Mouse (Mus musculus): ENCODE results near the gene Spns2. TPM values are rescaled to one million over a fixed set of nuclear protein-coding genes. Genes with fewer than 3 reads are reported as not detected.
A peak's percentile ranks its signal among the peaks of the same experiment; 100 is the strongest.

The Spns2 gene
- polyA plus RNA-seq, 1 experiment from 2014 or later = 1.9 TPM

- Histone ChIP-seq H3K27me3 (replicated peaks) (peaks cover 45% of the 10 kb centered on the region), H3K4me3 (no peak overlapping the region), H3K27ac (replicated peaks) (no peak overlapping the region), H3K36me3 (no peaks in the 10 kb centered on the region), H3K9me3 (no peaks in the 10 kb centered on the region), H3K9ac (no peak overlapping the region), H3K4me2 (no peak overlapping the region), H3K4me1 (peaks cover 38% of the 10 kb centered on the region)
- ATAC-seq (ENCODE audit: extremely low read depth, insufficient number of reproducible peaks, low FRiP score, low TSS enrichment) = no peak
- 86% methylated on average over 4 of the region's 4 CpGs for WGBS
Observed at GRCm38 (mm10) chr11:72500139-72500538, 10.4 kb upstream of the Spns2 start.

- Histone ChIP-seq H3K4me3 (no peak overlapping the region), H3K27me3 (replicated peaks) (peaks cover 59% of the 10 kb centered on the region), H3K36me3 (no peaks in the 10 kb centered on the region), H3K9ac (no peak overlapping the region), H3K4me2 (no peak overlapping the region), H3K4me1 (peaks cover 15% of the 10 kb centered on the region), H3K27ac (replicated peaks) (no peak overlapping the region), H3K9me3 (no peaks in the 10 kb centered on the region)
- ATAC-seq (ENCODE audit: extremely low read depth, insufficient number of reproducible peaks, low FRiP score, low TSS enrichment) = no peak
- 24% methylated on average over 4 of the region's 4 CpGs for WGBS
Observed at GRCm38 (mm10) chr11:72497367-72497766, 7.7 kb upstream of the Spns2 start.

DNA sequence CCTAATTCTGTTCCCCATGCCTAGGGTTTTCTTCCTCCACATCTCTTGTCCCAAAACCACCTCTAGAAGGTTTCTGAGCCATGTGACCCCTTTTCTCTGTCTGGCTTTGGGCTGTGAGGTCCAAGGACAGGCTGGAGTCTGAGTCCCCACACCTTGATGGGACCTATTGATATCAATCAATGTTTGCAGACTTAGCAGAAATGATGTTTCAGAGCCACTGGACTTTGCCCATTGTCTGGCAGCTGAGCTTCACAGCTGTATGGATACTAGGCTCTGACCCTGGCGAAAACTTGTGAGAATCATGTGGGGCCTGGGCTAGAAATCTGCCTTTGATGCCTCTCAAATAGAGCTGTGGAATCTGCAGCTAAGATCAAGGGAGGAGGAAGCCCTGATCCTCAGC, 7.1 kb upstream of the Spns2 start:
- peaks cover 9% of the 10 kb centered on the region for H3K4me1 ChIP-seq
- H3K27ac ChIP-seq (replicated peaks) = no peak overlapping the region
- H3K9me3 ChIP-seq = no peaks in the 10 kb centered on the region
- no peak overlapping the region for H3K4me2 ChIP-seq
- H3K9ac ChIP-seq = no peak overlapping the region
- peaks cover 61% of the 10 kb centered on the region for H3K27me3 ChIP-seq (replicated peaks)
- H3K4me3 ChIP-seq = no peak overlapping the region
- no peak for ATAC-seq (ENCODE audit: extremely low read depth, insufficient number of reproducible peaks, low FRiP score, low TSS enrichment)
- WGBS = 26% methylated on average over 1 of the region's 1 CpGs
- H3K36me3 ChIP-seq = no peaks in the 10 kb centered on the region

DNA sequence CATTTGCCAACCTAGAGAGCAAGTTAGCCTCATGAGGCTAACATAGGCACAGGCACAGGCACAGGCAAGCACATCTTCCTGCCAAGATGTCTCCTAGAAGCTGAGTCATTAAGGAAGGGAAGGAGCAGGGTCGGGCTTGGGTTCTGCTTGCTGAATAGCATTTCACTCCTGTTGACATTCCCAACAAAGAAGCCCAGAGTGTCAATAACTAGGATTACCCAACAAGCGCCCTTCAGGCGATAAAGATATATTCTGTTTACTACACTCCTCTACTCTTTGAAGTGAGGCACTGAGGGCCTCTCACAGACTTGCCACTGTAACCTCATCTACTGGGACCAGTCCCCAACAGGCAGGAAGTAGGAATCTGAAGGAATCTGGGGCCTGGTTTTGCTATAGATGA, 6.4 kb upstream of the Spns2 start:
- H3K4me3 ChIP-seq = no peak overlapping the region
- no peak overlapping the region for H3K27ac ChIP-seq (replicated peaks)
- ATAC-seq (ENCODE audit: extremely low read depth, insufficient number of reproducible peaks, low FRiP score, low TSS enrichment) = no peak
- no peaks in the 10 kb centered on the region for H3K36me3 ChIP-seq
- WGBS = 69% methylated on average over 3 of the region's 3 CpGs
- peaks cover 2% of the 10 kb centered on the region; the same call in 1 of the 2 replicates for H3K4me1 ChIP-seq
- H3K9ac ChIP-seq = no peak overlapping the region
- peaks cover 63% of the 10 kb centered on the region for H3K27me3 ChIP-seq (replicated peaks)
- no peaks in the 10 kb centered on the region for H3K9me3 ChIP-seq
- no peak overlapping the region for H3K4me2 ChIP-seq

DNA sequence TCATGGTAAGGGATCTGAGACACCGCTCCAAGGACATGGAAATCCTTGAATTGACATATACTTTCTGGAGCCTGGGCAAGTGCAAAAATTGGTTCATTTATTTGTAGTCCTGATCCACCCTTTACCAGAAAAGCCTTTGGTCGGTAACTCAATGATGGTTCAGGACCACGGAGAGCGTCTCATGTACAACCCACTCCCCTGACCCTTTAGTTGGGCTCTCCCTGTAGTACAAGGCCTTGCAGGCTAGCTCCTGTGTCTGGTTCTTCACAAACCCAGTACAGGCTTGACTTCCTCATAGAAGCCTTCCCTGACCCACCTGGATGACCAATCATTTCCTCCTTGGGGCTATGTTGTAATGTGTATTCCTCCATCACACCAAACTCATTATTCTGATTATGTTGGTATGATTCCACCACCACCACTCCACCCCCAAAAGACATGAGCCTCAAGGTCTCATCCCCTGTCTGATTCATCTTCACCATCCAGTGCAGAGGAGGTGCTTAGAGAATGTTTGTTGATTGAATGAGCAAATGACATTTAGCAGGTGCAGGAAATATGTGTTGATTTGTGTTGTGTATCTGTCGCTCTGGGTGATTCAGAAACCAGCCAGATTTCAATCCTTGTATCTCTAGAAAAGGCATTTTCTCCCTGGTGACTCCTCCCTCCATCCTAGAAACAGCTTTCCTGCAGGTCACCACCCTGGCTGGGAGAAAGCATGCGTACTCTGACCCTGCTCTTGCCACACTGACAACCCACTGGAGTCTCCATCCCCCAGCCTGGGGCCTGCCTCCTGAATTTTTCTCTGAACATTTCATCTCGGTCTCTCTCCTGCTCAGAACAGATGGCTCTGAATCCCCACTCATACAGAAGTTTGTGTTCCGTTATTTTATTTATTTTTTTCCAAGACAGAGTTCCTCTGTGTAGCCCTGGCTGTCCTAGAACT, 4.6 kb upstream of the Spns2 start:
- Histone ChIP-seq H3K9me3 (no peaks in the 10 kb centered on the region), H3K36me3 (no peaks in the 10 kb centered on the region), H3K27ac (replicated peaks) (no peak overlapping the region), H3K4me3 (no peak overlapping the region), H3K27me3 (replicated peaks) (peaks cover 74% of the 10 kb centered on the region), H3K4me1 (peaks cover 6% of the 10 kb centered on the region), H3K4me2 (no peak overlapping the region), H3K9ac (no peak overlapping the region)
- 46% methylated on average over 8 of the region's 8 CpGs for WGBS
- ATAC-seq (ENCODE audit: extremely low read depth, insufficient number of reproducible peaks, low FRiP score, low TSS enrichment) = no peak

DNA sequence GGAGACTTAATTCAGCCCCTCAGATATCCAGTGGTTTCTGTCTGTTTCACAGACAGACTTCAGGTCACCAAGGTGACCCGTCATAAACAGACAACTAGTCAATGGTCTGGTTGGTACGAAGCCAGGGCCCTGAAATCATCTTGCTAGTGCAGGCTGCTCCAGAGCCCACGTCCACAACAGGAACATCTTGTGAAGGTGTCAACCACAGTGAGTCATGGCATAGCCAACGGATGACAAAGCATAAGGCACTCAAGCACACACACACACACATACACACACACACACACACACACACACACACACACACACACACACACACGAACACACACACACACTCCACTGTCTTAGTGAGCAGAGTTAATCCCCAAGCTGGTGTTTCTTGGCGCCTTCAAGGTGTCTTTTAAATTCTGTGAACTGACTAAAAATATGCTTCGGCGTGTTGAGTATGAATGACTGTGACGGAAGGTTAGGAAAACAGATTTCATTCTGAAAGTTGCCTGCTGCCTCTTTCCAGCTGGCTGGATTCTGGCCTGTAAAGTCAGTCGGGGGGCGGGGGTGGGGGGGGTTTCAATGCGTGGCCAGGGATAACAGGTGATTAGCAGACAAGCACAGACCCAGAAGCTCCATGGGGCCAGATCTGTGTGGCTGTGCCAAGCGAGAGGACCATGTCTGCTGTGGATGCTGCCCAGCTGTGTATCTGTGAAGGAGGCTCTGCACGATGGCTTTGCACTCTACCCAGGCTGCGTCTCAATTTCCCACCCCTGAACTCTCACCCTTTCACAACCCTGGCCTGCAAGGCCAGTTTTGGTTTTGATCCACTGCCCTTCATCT, 1.6 kb upstream of the Spns2 start:
- Histone ChIP-seq H3K27ac (replicated peaks) (no peak overlapping the region), H3K4me3 (no peak overlapping the region), H3K4me1 (peaks cover 32% of the 10 kb centered on the region), H3K4me2 (no peak overlapping the region), H3K27me3 (replicated peaks) (peaks cover 90% of the 10 kb centered on the region), H3K9ac (no peak overlapping the region), H3K36me3 (no peaks in the 10 kb centered on the region), H3K9me3 (no peaks in the 10 kb centered on the region)
- WGBS = 65% methylated on average over 15 of the region's 15 CpGs
- no peak for ATAC-seq (ENCODE audit: extremely low read depth, insufficient number of reproducible peaks, low FRiP score, low TSS enrichment)

DNA sequence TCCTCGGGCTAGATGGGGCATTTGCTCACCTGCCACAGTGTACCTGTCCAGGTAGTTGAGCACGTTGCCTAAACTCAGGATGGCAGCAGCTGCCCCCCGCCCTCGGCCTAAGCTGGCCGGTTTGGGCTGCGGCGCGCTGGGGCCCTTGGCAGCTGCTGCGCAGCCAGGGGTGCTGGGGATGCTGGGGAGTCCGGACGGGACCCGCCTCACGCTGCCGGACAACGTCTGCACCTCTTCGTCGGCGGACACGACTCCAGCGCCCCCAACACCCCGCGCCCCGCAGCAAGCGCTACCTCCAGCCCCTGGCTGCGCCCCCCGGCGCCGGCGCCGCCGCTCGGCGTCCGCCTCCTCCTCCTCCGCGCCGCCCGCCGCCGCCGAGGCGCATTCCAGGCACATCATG, 307 bp downstream of the Spns2 start:
- WGBS = under 1% methylated on average over 30 of the region's 42 CpGs
- Histone ChIP-seq H3K4me1 (peaks cover 45% of the 10 kb centered on the region), H3K4me3 (peak overlapping the region; percentile 71), H3K27me3 (replicated peaks) (peaks cover 83% of the 10 kb centered on the region), H3K27ac (replicated peaks) (no peak overlapping the region), H3K9me3 (no peaks in the 10 kb centered on the region), H3K36me3 (no peaks in the 10 kb centered on the region), H3K4me2 (peak overlapping the region; percentile 90), H3K9ac (peak overlapping the region; percentile 83)
- ATAC-seq (ENCODE audit: extremely low read depth, insufficient number of reproducible peaks, low FRiP score, low TSS enrichment) = no peak

GRCm38 (mm10) chr11:72488753-72489271, 892 bp downstream of the Spns2 start:
- no peak overlapping the region for H3K27ac ChIP-seq (replicated peaks)
- no peaks in the 10 kb centered on the region for H3K36me3 ChIP-seq
- peaks cover 45% of the 10 kb centered on the region for H3K4me1 ChIP-seq
- H3K9ac ChIP-seq = peak overlapping the region; percentile 83
- peak overlapping the region; percentile 71 for H3K4me3 ChIP-seq
- no peak for ATAC-seq (ENCODE audit: extremely low read depth, insufficient number of reproducible peaks, low FRiP score, low TSS enrichment)
- peak overlapping the region; percentile 90 for H3K4me2 ChIP-seq
- peaks cover 78% of the 10 kb centered on the region for H3K27me3 ChIP-seq (replicated peaks)
- no peaks in the 10 kb centered on the region for H3K9me3 ChIP-seq
- 1% methylated on average over 38 of the region's 38 CpGs for WGBS

- no peaks in the 10 kb centered on the region for H3K36me3 ChIP-seq
- H3K27me3 ChIP-seq (replicated peaks) = peaks cover 67% of the 10 kb centered on the region
- no peak for ATAC-seq (ENCODE audit: extremely low read depth, insufficient number of reproducible peaks, low FRiP score, low TSS enrichment)
- H3K4me3 ChIP-seq = peak overlapping the region; percentile 71
- H3K4me2 ChIP-seq = peak overlapping the region; percentile 90
- no peaks in the 10 kb centered on the region for H3K9me3 ChIP-seq
- peaks cover 51% of the 10 kb centered on the region for H3K4me1 ChIP-seq
- peak overlapping the region; percentile 83 for H3K9ac ChIP-seq
- 0 out of 2 replicates have a peak overlapping the region, but pooled peaks have one; percentile 12 for H3K27ac ChIP-seq (replicated peaks)
- 80% methylated on average over 2 of the region's 2 CpGs for WGBS
Observed at GRCm38 (mm10) chr11:72487739-72488138, 2.0 kb downstream of the Spns2 start.

- H3K4me3 ChIP-seq = no peak overlapping the region
- no peaks in the 10 kb centered on the region for H3K36me3 ChIP-seq
- WGBS = 48% methylated on average over 5 of the region's 5 CpGs
- peaks cover 57% of the 10 kb centered on the region for H3K4me1 ChIP-seq
- peak overlapping the region; percentile 90 for H3K4me2 ChIP-seq
- no peaks in the 10 kb centered on the region for H3K9me3 ChIP-seq
- peaks cover 62% of the 10 kb centered on the region for H3K27me3 ChIP-seq (replicated peaks)
- no peak overlapping the region for H3K9ac ChIP-seq
- no peak for ATAC-seq (ENCODE audit: extremely low read depth, insufficient number of reproducible peaks, low FRiP score, low TSS enrichment)
- H3K27ac ChIP-seq (replicated peaks) = 0 out of 2 replicates have a peak overlapping the region, but pooled peaks have one; percentile 20
Observed at GRCm38 (mm10) chr11:72487171-72487570, 2.5 kb downstream of the Spns2 start.

DNA sequence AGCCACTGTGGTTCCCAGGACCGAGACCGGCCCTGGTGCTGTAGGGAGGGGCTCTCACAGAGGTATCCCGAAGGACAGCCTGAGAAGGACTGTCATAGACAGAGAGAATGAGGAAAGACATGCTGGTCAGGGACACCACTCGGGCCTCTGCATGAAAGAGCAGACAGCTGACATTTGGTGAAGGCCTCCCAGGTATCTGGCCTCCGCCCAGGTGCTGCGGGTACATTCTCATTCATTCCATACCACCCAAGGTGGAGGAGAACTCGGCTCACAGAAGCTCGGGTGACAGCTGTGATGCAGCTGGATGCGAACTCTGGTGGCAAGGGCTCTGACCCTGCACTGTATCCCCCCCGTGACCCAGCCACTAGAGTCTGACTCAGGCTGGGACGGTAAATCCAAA, 3.7 kb downstream of the Spns2 start:
- Histone ChIP-seq H3K4me1 (peaks cover 67% of the 10 kb centered on the region), H3K27me3 (replicated peaks) (peaks cover 51% of the 10 kb centered on the region), H3K9ac (no peak overlapping the region), H3K9me3 (no peaks in the 10 kb centered on the region), H3K36me3 (no peaks in the 10 kb centered on the region), H3K4me2 (no peak overlapping the region), H3K27ac (replicated peaks) (no peak overlapping the region), H3K4me3 (no peak overlapping the region)
- 64% methylated on average over 11 of the region's 11 CpGs for WGBS
- ATAC-seq (ENCODE audit: extremely low read depth, insufficient number of reproducible peaks, low FRiP score, low TSS enrichment) = no peak
